Comparison of ENCODE assay signal across 7 mouse cellular contexts in the genomic region with DNA sequence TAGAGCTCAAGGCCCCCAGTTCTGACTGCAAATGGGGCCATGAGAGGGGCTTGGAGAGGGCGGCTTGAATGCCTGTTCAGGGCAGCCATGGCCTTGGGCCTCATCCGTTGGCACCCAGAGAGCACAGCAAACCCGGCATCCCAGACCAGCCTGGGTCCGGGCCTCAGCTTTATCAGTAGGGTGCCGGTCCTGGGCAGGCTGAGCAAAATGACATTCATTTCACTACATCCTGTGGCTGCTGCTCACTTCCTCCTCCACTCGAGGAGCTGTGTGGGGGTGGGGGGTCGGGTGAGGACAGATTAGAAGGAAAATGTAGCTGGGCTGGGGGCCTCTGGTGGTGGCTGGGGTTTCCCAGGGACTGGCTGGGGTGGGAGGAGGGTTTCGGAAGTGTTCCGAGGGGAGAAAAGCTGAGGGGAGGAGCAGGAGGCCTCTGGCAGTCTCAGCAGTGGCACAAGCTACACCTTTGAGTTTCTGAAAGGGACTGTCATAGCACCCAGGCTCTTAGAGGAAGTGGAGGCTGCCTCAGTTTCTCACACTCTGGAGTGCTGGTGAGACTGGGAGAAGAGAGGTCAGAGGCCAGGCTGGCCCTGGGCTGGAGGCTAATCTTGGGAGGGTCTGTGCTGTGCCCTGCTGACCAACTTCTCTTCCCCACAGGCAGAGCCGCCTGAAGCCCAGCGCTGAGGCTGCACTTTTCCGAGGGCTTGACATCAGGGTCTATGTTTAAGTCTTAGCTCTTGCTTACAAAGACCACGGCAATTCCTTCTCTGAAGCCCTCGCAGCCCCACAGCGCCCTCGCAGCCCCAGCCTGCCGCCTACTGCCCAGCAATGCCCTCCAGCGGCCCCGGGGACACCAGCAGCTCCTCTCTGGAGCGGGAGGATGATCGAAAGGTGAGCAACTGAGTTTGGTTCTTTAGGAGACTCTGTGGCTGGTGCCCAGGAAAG. TPM values are rescaled to one million over a fixed set of nuclear protein-coding genes. Genes with fewer than 3 reads are reported as not detected.
DNase-seq lines count a peak whose midpoint lies in the region; TF ChIP-seq lines count a peak whose summit lies in the region.

No protein-coding gene starts in this region.

- peaks cover 2% of the 10 kb centered on the region; the same call in 1 of the 2 replicates for H3K4me1 ChIP-seq in liver, adult 2 months (ENCODE audit: control insufficient read depth, insufficient read depth, low read length)

- peak overlapping the region; percentile 22; the same call in 1 of the 2 replicates for H3K4me3 ChIP-seq in liver, adult 2 months (ENCODE audit: insufficient read depth, low read depth, low read length)

- intact Hi-C loops in heart, postnatal 14 days (cut with DNase I), result no loop called here

- DNase-seq in testis, postnatal 10 days (ENCODE audit: low spot score), result peak; percentile 67
- DNase-seq in testis, postnatal 14 days (ENCODE audit: low spot score), result no peak
- peak; percentile 62 for DNase-seq in embryo, embryonic 10.5 days (ENCODE audit: low spot score)
- peak; percentile 61 to 70 for DNase-seq in heart, postnatal 14 days
- no peak for DNase-seq in liver, adult 2 months (ENCODE audit: extremely low read depth, low read depth, low spot score)
- peak; percentile 77 for DNase-seq in naive thymus-derived CD4-positive, alpha-beta T cell, adult 2 months (ENCODE audit: low read depth)
- peak; percentile 28 for DNase-seq in yolk sac, embryonic 10.5 days (ENCODE audit: low spot score)

- peak; percentile 19; the same call in 1 of the 2 replicates for TF ChIP-seq CTCF in liver, adult 2 months (IDR thresholded peaks at IDR 0.05; ENCODE audit: low read depth, low read length)

- H3K27ac ChIP-seq in liver, adult 2 months (replicated peaks; ENCODE audit: insufficient read depth, low read depth, low read length), result peak overlapping the region; percentile 40

- no peak for TF ChIP-seq POLR2A in liver, adult 2 months (IDR thresholded peaks at IDR 0.05; ENCODE audit: extremely low read depth, insufficient read depth, low read length)

- H3K36me3 ChIP-seq in liver, adult 2 months (ENCODE audit: control insufficient read depth, insufficient read depth, low read length), result peaks cover 2% of the 10 kb centered on the region; the same call in 1 of the 2 replicates

- no peaks in the 10 kb centered on the region for H3K27me3 ChIP-seq in liver, adult 2 months (ENCODE audit: control insufficient read depth, insufficient read depth, low read length)

- WGBS in liver, adult 2 months, result 56% methylated on average over 21 of the region's 21 CpGs

- H3K9ac ChIP-seq in liver, adult 2 months (ENCODE audit: low read depth, low read length), result peak overlapping the region; percentile 31

- H3K79me2 ChIP-seq in liver, adult 2 months (ENCODE audit: control insufficient read depth, insufficient read depth, low read length), result peaks cover 21% of the 10 kb centered on the region

RNA-seq across cellular contexts. Expression of gene Dnmt3a, which starts 28.8 kb away (rescaled TPM):
- total RNA-seq in heart, postnatal 14 days (2021), result 100 to 1,000 TPM; 118 to 122 TPM
- total RNA-seq in liver, adult 2 months (2014; rRNA removed), result 7.9 and 11.2 TPM in 2 replicates
- 3.0 and 4.0 TPM in 2 replicates for polyA plus RNA-seq in liver, adult 2 months (2012; rRNA removed)

Comparison
In these comparisons a context has a peak if more than half of its experiments do, and no peak if none do; other contexts are left out.
1. DNase-seq: peak in testis, postnatal 10 days (single experiment), embryo, embryonic 10.5 days (single experiment), heart, postnatal 14 days (2 of 2), naive thymus-derived CD4-positive, alpha-beta T cell, adult 2 months (single experiment) and yolk sac, embryonic 10.5 days (single experiment); none in testis, postnatal 14 days (single experiment) and liver, adult 2 months (single experiment).